Mouse (Mus musculus) liver, postnatal 0 days (tissue): ENCODE results near the gene Odc1. TPM values are rescaled to one million over a fixed set of nuclear protein-coding genes. Genes with fewer than 3 reads are reported as not detected.
"Not testable (repeated sequence)": the region's sequence is repeated elsewhere in the genome, so short reads cannot be mapped to it uniquely, and the experiment has no call there.

ENCODE experiments used
- ATAC-seq: fragments of 200-750 bp; cut with Nextera tagmentation; 2 replicates; pipeline ENCODE4 v1.8.0; 2017; ENCODE audit warnings: mild to moderate bottlenecking, moderate library complexity
- DNase-seq: peaks from one replicate; pipeline ENCODE4 v3.0.0-alpha.2; 2016
- H3K27ac ChIP-seq: fragments of 300-500 bp; sonication (generic); 2 replicates; pipeline ENCODE4 v1.5.1; 2014; ENCODE audit warnings: antibody characterized with exemption, moderate library complexity, mild to moderate bottlenecking, low read depth
- H3K27me3 ChIP-seq: fragments of 300-500 bp; sonication (generic); 2 replicates; pipeline ENCODE4 v1.6.1; 2014; ENCODE audit warnings: low read length, control low read depth, mixed read lengths; ENCODE audit not compliant: insufficient read depth
- H3K36me3 ChIP-seq: fragments of 300-500 bp; sonication (generic); replicated peaks from 2 replicates; pipeline ENCODE4 v1.6.1; 2014; ENCODE audit warnings: mild to moderate bottlenecking, control low read depth, low read length, moderate library complexity, mixed read lengths; ENCODE audit not compliant: insufficient read depth
- H3K4me1 ChIP-seq: fragments of 300-500 bp; sonication (generic); 2 replicates; pipeline ENCODE4 v1.6.1; 2014; ENCODE audit warnings: antibody characterized with exemption, mild to moderate bottlenecking, control low read depth; ENCODE audit not compliant: insufficient read depth
- H3K4me2 ChIP-seq: fragments of 300-500 bp; sonication (generic); 2 replicates; pipeline ENCODE4 v1.6.1; 2014; ENCODE audit warnings: low read depth, mild to moderate bottlenecking, low read length, moderate library complexity, mixed read lengths
- H3K4me3 ChIP-seq: fragments of 300-500 bp; sonication (generic); 2 replicates; pipeline ENCODE4 v1.5.1; 2014; ENCODE audit warnings: low read depth, low read length
- H3K9ac ChIP-seq: fragments of 300-500 bp; sonication (generic); replicated peaks from 2 replicates; pipeline ENCODE4 v1.6.1; 2014; ENCODE audit warnings: mild to moderate bottlenecking, moderate library complexity
- H3K9me3 ChIP-seq: fragments of 300-500 bp; sonication (generic); 2 replicates; pipeline ENCODE4 v1.6.1; 2016; ENCODE audit warnings: mild to moderate bottlenecking, control low read depth, low read length, mixed read lengths
- CTCF ChIP-seq: sonication (generic); IDR thresholded peaks from 2 replicates; pipeline ENCODE4 v1.5.1; 2016; ENCODE audit warnings: antibody characterized with exemption, low read depth
- EP300 ChIP-seq: IDR thresholded peaks from 2 replicates; pipeline ENCODE4 v1.6.1; 2016; ENCODE audit warnings: antibody characterized with exemption, low read depth, mild to moderate bottlenecking
- WGBS: fragments of 180-500 bp; shearing (Covaris S2); extraction: QIAGEN DNeasy Blood & Tissue Kit; methylation state at CpG from one replicate; pipeline ENCODE4 v1.1.7; 2014; ENCODE audit not compliant: insufficient replicate concordance; 5-methylcytosine and 5-hydroxymethylcytosine counted together
- polyA plus RNA-seq: library from polyadenylated mRNA; unstranded; fragments of >200 nt; fragmentation: Nextera tagmentation; extraction: Ambion mirVana; gene quantifications from 2 replicates; pipeline ENCODE4 v1.2.1, GENCODE M21; 2015

Gene Odc1
- polyA plus RNA-seq, 1 experiment from 2014 or later = 161 TPM

DNA sequence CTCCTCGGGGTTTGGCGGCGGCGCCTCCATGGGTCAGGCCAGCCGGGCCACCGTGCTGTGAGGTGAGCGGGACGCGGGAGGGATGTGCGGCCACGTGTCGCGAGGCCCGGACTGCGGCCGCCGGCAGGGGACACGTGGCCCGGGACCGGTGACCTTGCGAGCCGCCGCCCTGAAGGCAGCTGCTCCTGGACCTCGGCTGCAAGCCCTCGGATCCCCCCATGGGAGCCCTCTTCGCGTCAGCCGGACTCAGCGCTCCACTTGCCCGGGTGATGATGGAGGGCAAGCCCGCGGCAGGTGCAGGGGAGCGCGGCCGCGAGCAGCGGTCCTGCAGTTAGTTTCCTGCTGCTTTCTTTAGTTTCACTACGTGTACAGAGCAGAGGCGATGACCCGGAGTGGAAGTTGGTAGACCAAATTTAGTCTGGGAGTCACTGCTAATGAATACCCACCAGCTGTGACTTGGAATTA, 545 bp downstream of the Odc1 start:
- Histone ChIP-seq H3K27ac (peak overlapping the region; percentile 95), H3K9me3 (no peaks in the 10 kb centered on the region), H3K36me3 (peaks cover 36% of the 10 kb centered on the region), H3K4me3 (peak overlapping the region; percentile 99), H3K4me1 (peaks cover 28% of the 10 kb centered on the region), H3K4me2 (peak overlapping the region; percentile 93), H3K9ac (peak overlapping the region; percentile 97), H3K27me3 (no peaks in the 10 kb centered on the region)
- WGBS = under 1% methylated on average over 36 of the region's 40 CpGs
- TF ChIP-seq EP300 = no peak
- TF ChIP-seq CTCF = no peak
- DNase-seq (peak; percentile 75), ATAC-seq (peak; percentile 66)

GRCm38 (mm10) chr12:17545884-17546283, 1.3 kb downstream of the Odc1 start:
- no peak for DNase-seq
- Histone ChIP-seq H3K36me3 (peaks cover 39% of the 10 kb centered on the region), H3K4me3 (peak overlapping the region; percentile 99), H3K27me3 (no peaks in the 10 kb centered on the region), H3K27ac (peak overlapping the region; percentile 95), H3K9me3 (no peaks in the 10 kb centered on the region), H3K9ac (peak overlapping the region; percentile 97), H3K4me2 (peak overlapping the region; percentile 93), H3K4me1 (peaks cover 20% of the 10 kb centered on the region)
- no peak for ATAC-seq
- WGBS = 8% methylated on average over 8 of the region's 8 CpGs
- TF ChIP-seq EP300 = no peak
- no peak for TF ChIP-seq CTCF

DNA sequence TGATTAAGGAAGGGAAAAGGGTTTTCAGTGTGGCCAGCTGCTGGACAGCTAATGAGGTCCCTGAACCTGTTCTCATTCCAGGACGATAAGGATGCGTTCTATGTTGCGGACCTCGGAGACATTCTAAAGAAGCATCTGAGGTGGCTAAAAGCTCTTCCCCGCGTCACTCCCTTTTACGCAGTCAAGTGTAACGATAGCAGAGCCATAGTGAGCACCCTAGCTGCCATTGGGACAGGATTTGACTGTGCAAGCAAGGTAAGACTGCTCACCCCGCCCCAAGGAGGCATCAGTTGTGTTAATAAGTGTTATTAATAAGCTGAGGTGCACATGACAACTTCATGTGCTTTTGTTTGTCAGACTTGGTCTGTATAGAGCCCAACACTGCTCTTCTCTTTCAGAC, 3.0 kb downstream of the Odc1 start:
- not testable (repeated sequence) for H3K9ac ChIP-seq, ATAC-seq, H3K27ac ChIP-seq, H3K9me3 ChIP-seq, DNase-seq, H3K27me3 ChIP-seq
- H3K4me1 ChIP-seq = peaks cover 16% of the 10 kb centered on the region
- 0 out of 2 replicates have a peak overlapping the region, but pooled peaks have one; percentile 99 for H3K4me3 ChIP-seq
- WGBS = 93% methylated on average over 9 of the region's 9 CpGs
- H3K4me2 ChIP-seq = peak overlapping the region; percentile 93
- H3K36me3 ChIP-seq = peaks cover 52% of the 10 kb centered on the region

GRCm38 (mm10) chr12:17548505-17548904, 3.9 kb downstream of the Odc1 start:
- no peaks in the 10 kb centered on the region for H3K9me3 ChIP-seq
- WGBS = 80% methylated on average over 5 of the region's 5 CpGs
- no peak overlapping the region for H3K9ac ChIP-seq
- H3K4me1 ChIP-seq = peaks cover 14% of the 10 kb centered on the region; the same call in 1 of the 2 replicates
- TF ChIP-seq EP300 = no peak
- no peak for TF ChIP-seq CTCF
- no peak overlapping the region for H3K4me3 ChIP-seq
- DNase-seq = no peak
- ATAC-seq = no peak
- H3K36me3 ChIP-seq = peaks cover 52% of the 10 kb centered on the region
- H3K4me2 ChIP-seq = no peak overlapping the region
- no peaks in the 10 kb centered on the region for H3K27me3 ChIP-seq
- H3K27ac ChIP-seq = no peak overlapping the region

GRCm38 (mm10) chr12:17549421-17549820, 4.8 kb downstream of the Odc1 start:
- not testable (repeated sequence) for DNase-seq, H3K27ac ChIP-seq, H3K4me2 ChIP-seq, H3K27me3 ChIP-seq, H3K9me3 ChIP-seq, H3K4me3 ChIP-seq, ATAC-seq, H3K9ac ChIP-seq
- 83% methylated on average over 5 of the region's 5 CpGs for WGBS
- H3K36me3 ChIP-seq = peaks cover 52% of the 10 kb centered on the region
- peaks cover 16% of the 10 kb centered on the region; the same call in 1 of the 2 replicates for H3K4me1 ChIP-seq

DNA sequence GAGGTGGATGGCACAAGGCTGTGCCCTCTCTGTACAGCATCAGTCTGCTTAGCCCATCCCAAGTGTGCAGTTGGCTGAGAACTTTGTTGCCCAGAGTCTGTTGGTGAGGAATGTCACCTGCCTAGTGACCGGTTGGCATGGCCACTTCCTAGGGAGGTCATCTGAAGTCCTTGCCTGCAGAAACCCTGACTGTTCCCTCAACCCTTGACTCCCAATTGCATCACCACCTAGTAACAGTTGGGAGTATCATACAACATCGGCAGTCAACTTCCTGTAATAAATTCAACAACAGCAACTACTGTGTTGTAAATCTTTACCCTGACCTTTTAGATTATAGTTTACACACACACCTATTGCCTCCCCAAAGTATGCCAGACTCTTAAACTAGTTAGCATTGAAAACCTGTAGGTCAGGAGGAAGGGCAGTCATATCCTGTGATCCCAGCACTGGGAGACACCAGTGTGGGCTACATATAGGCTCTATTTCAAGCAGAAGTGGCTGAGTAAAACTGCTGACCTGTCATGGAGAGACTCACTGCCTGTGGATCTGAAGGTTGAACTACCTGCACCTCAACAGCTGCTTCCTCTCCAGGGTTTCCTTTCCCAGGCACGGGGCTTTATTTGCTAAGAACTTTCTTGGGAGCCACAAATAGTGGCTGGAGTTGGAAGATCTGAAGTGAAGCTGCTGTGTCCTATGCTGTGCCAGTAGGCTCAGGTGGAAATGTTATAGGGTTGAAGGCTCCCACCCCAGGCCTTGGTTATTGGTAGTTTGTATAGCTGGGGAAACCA, 6.8 kb downstream of the Odc1 start:
- Histone ChIP-seq H3K4me1 (peaks cover 11% of the 10 kb centered on the region; the same call in 1 of the 2 replicates), H3K4me2 (no peak overlapping the region), H3K9me3 (no peaks in the 10 kb centered on the region), H3K9ac (no peak overlapping the region), H3K4me3 (no peak overlapping the region), H3K36me3 (peaks cover 52% of the 10 kb centered on the region), H3K27ac (peak overlapping the region; percentile 52; the same call in 1 of the 2 replicates), H3K27me3 (no peaks in the 10 kb centered on the region)
- DNase-seq (no peak), ATAC-seq (0 out of 2 replicates have a peak, but pooled peaks have one; percentile 26)
- no peak for TF ChIP-seq EP300
- no peak for TF ChIP-seq CTCF
- WGBS = 47% methylated on average over 3 of the region's 3 CpGs
